Mouse (Mus musculus): ENCODE measurements around the gene Trappc4.

DNA sequence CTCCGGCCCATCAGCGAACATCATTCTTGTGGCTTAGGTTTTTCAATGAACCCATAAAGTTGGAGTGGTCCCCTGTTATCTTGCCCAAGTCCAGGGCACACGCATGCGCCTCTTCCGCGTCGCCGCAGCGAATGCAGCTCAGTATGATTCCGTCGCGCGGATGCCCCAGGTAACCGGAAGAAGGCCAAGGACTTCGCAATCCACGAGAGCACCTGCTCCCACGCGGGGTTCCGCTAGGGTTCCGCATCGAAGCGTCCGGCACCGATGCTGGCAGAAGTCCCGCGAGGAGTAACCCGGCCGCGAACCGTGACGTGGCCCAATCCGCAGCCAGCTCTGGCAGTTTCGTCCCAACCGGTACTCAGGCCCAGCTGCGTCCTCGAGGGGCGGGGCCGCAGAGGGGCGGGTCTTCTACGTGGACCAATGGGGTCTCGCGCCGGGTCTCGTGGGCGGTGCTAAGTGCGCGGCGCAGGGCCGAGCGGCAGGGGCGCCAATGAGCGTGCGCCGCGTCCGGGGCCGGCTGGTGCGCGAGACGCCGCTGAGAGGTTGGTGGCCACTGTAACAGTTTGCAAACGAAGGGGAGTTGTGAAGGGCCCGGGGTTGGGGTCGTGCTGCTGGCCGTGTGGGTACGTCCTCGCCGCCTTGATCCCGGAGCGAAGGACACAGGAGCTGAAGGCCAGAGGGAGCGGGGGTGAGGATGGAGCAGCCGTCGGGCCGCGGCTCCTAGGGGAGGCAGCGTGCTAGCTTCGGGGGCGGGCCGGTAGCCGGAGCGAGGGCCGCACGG, 28.2 kb downstream of the Trappc4 start, which contains the start of gene Hyou1:
- TF ChIP-seq GATA1 (IDR thresholded peaks at IDR 0.05; ENCODE audit: low read length) (peak; percentile 78), TAL1 (IDR thresholded peaks at IDR 0.05; ENCODE audit: low read length) (no peak)

All from erythroblast, embryonic 14.5 days (primary cell).